Mouse (Mus musculus) cerebellum, adult 11-12 months (tissue): ENCODE results near the gene Olfr984.

Experiments
- DNase-seq: peaks from one replicate; pipeline ENCODE4 v3.0.0; 2022

The Olfr984 gene

GRCm38 (mm10) chr9:40114106-40114505, at the start of gene Olfr984:
Gene Olfr984, minus strand, starts transcription at chr9:40114206.
- DNase-seq = no peak

GRCm38 (mm10) chr9:40155118-40155644, 41.2 kb upstream of the Olfr984 start:
- DNase-seq = no peak

GRCm38 (mm10) chr9:40141544-40141943, 27.5 kb upstream of the Olfr984 start:
- DNase-seq = no peak

- DNase-seq = no peak
Observed at GRCm38 (mm10) chr9:40139484-40139883, 25.5 kb upstream of the Olfr984 start.

GRCm38 (mm10) chr9:40136987-40137688, 23.1 kb upstream of the Olfr984 start:
- no peak for DNase-seq

GRCm38 (mm10) chr9:40130556-40130955, 16.6 kb upstream of the Olfr984 start:
- no peak for DNase-seq

- DNase-seq = no peak
Observed at GRCm38 (mm10) chr9:40130084-40130483, 16.1 kb upstream of the Olfr984 start, which contains the start of gene Olfr985. Gene Olfr985, minus strand, starts transcription at chr9:40130184.

- DNase-seq = no peak
Observed at GRCm38 (mm10) chr9:40117287-40117659, 3.3 kb upstream of the Olfr984 start.

- no peak for DNase-seq
Observed at GRCm38 (mm10) chr9:40116645-40117286, 2.8 kb upstream of the Olfr984 start.

GRCm38 (mm10) chr9:40094769-40095168, 19.2 kb downstream of the Olfr984 start:
- DNase-seq = no peak

GRCm38 (mm10) chr9:40093495-40093894, 20.5 kb downstream of the Olfr984 start, which contains the start of gene Olfr983:
Gene Olfr983, minus strand, starts transcription at chr9:40093595.
- no peak for DNase-seq

GRCm38 (mm10) chr9:40073529-40073928, 40.5 kb downstream of the Olfr984 start, which contains the start of gene Olfr982:
Gene Olfr982, plus strand, starts transcription at chr9:40073829.
- no peak for DNase-seq

GRCm38 (mm10) chr9:40050138-40050537, 63.9 kb downstream of the Olfr984 start:
- DNase-seq = no peak
